Mouse (Mus musculus): ENCODE data around the gene Mettl21a.

- TF ChIP-seq CTCF (IDR thresholded peaks at IDR 0.05; ENCODE audit: low read depth, low read length) (no peak), POLR2A (IDR thresholded peaks at IDR 0.05; ENCODE audit: extremely low read depth, insufficient read depth, low read length) (no peak)
Measured at GRCm38 (mm10) chr1:64658876-64659275, 41.8 kb upstream of the Mettl21a start.

All from liver, adult 2 months (tissue).